Mouse (Mus musculus) kidney, adult 2 months (tissue): Measurements from ENCODE around the gene Atp2a3. TPM values are rescaled to one million over a fixed set of nuclear protein-coding genes. Genes with fewer than 3 reads are reported as not detected.

Source experiments
- DNase-seq: peaks from one replicate; pipeline ENCODE4 v3.0.0; 2021
- H3K27ac ChIP-seq: fragments of 200-500 bp; 2 replicates; pipeline ENCODE4 v1.5.1; 2012; ENCODE audit warnings: low read depth, low read length, control low read depth, inconsistent platforms; ENCODE audit not compliant: insufficient read depth
- H3K27me3 ChIP-seq: fragments of 200-500 bp; replicated peaks from 2 replicates; pipeline ENCODE4 v1.6.1; 2012; ENCODE audit warnings: mild to moderate bottlenecking, moderate library complexity, low read length, inconsistent platforms; ENCODE audit not compliant: control insufficient read depth, insufficient read depth
- H3K36me3 ChIP-seq: fragments of 200-500 bp; 2 replicates; pipeline ENCODE4 v1.6.1; 2012; ENCODE audit warnings: mild to moderate bottlenecking, moderate library complexity, low read length, inconsistent platforms; ENCODE audit not compliant: control insufficient read depth, insufficient read depth
- H3K4me1 ChIP-seq: fragments of 200-500 bp; 2 replicates; pipeline ENCODE4 v1.6.1; 2011; ENCODE audit warnings: low read length; ENCODE audit not compliant: control insufficient read depth, insufficient read depth
- H3K4me3 ChIP-seq: fragments of 200-500 bp; 2 replicates; pipeline ENCODE4 v1.5.1; 2011; ENCODE audit warnings: mild to moderate bottlenecking, low read depth, low read length, control low read depth; ENCODE audit not compliant: insufficient read depth
- CTCF ChIP-seq: fragments of 200-500 bp; conservative IDR thresholded peaks from 2 replicates; pipeline ENCODE4 v1.5.1; 2011; ENCODE audit warnings: low read depth, mild to moderate bottlenecking, control low read depth, low read length, moderate library complexity, mixed read lengths; ENCODE audit not compliant: insufficient read depth, insufficient read length
- POLR2A ChIP-seq: fragments of 200-500 bp; IDR thresholded peaks from one replicate; pipeline ENCODE4 v1.6.1; 2011; ENCODE audit warnings: low read depth, low read length, control low read depth
- WGBS: fragments of 180-500 bp; shearing (Covaris S2); methylation state at CpG from one replicate; pipeline ENCODE4 v1.1.7; 2018; 5-methylcytosine and 5-hydroxymethylcytosine counted together
- polyA plus RNA-seq: library from polyadenylated mRNA; depleted of rRNA; stranded (reverse); fragments of >200 nt; gene quantifications from 2 replicates; pipeline ENCODE4 v1.2.3, GENCODE M21; 2012

Atp2a3 gene
- polyA plus RNA-seq, 1 experiment = 28.7 TPM

GRCm38 (mm10) chr11:73007698-73008481 is 46.9 kb downstream of the Atp2a3 start:
- TF ChIP-seq POLR2A = no peak
- peak; percentile 86 for TF ChIP-seq CTCF
- no peaks in the 10 kb centered on the region for H3K36me3 ChIP-seq
- peak; percentile 65 for DNase-seq
- no peaks in the 10 kb centered on the region for H3K27me3 ChIP-seq
- 58% methylated on average over 11 of the region's 11 CpGs for WGBS
- no peak overlapping the region for H3K4me3 ChIP-seq
- no peaks in the 10 kb centered on the region for H3K4me1 ChIP-seq
- H3K27ac ChIP-seq = no peak overlapping the region

- no peak overlapping the region for H3K27ac ChIP-seq
- 77% methylated on average over 2 of the region's 2 CpGs for WGBS
- peaks cover 3% of the 10 kb centered on the region; the same call in 1 of the 2 replicates for H3K4me1 ChIP-seq
Observed at GRCm38 (mm10) chr11:73008826-73009225, 47.9 kb downstream of the Atp2a3 start.

GRCm38 (mm10) chr11:73009531-73010274 is 48.7 kb downstream of the Atp2a3 start:
- 73% methylated on average over 13 of the region's 13 CpGs for WGBS
- H3K4me3 ChIP-seq = no peak overlapping the region
- H3K36me3 ChIP-seq = no peaks in the 10 kb centered on the region
- no peak for DNase-seq
- TF ChIP-seq CTCF (no peak), POLR2A (no peak)
- H3K4me1 ChIP-seq = peaks cover 4% of the 10 kb centered on the region; the same call in 1 of the 2 replicates
- no peak overlapping the region for H3K27ac ChIP-seq
- no peaks in the 10 kb centered on the region for H3K27me3 ChIP-seq

More at GRCm38 (mm10) chr11:73008826-73009225, 47.9 kb downstream of the Atp2a3 start:
- no peak for DNase-seq
- no peaks in the 10 kb centered on the region for H3K27me3 ChIP-seq
- no peak overlapping the region for H3K4me3 ChIP-seq
- H3K36me3 ChIP-seq = no peaks in the 10 kb centered on the region
- no peak for TF ChIP-seq CTCF
- no peak for TF ChIP-seq POLR2A

- WGBS = 52% methylated on average over 5 of the region's 5 CpGs
- no peaks in the 10 kb centered on the region for H3K36me3 ChIP-seq
- no peak overlapping the region for H3K4me3 ChIP-seq
- peaks cover 7% of the 10 kb centered on the region for H3K4me1 ChIP-seq
- no peaks in the 10 kb centered on the region for H3K27me3 ChIP-seq
- DNase-seq = peak; percentile 84
- no peak for TF ChIP-seq POLR2A
- TF ChIP-seq CTCF = no peak
- no peak overlapping the region for H3K27ac ChIP-seq
Observed at GRCm38 (mm10) chr11:73013981-73014380, 53.0 kb downstream of the Atp2a3 start.

GRCm38 (mm10) chr11:73014831-73015344 is 53.9 kb downstream of the Atp2a3 start:
- TF ChIP-seq POLR2A (no peak), CTCF (no peak)
- Histone ChIP-seq H3K4me1 (peaks cover 7% of the 10 kb centered on the region), H3K27ac (no peak overlapping the region), H3K27me3 (no peaks in the 10 kb centered on the region), H3K4me3 (no peak overlapping the region), H3K36me3 (no peaks in the 10 kb centered on the region)
- DNase-seq = peak; percentile 87
- 58% methylated on average over 4 of the region's 4 CpGs for WGBS

- no peak overlapping the region for H3K27ac ChIP-seq
- WGBS = 47% methylated on average over 5 of the region's 5 CpGs
- peaks cover 7% of the 10 kb centered on the region for H3K4me1 ChIP-seq
- DNase-seq = peak; percentile 46
- H3K36me3 ChIP-seq = no peaks in the 10 kb centered on the region
- no peaks in the 10 kb centered on the region for H3K27me3 ChIP-seq
- no peak overlapping the region for H3K4me3 ChIP-seq
- TF ChIP-seq CTCF (no peak), POLR2A (no peak)
Observed at GRCm38 (mm10) chr11:73015391-73016102, 54.6 kb downstream of the Atp2a3 start.
